Mouse (Mus musculus) lung, postnatal 0 days (tissue): ENCODE data around the gene Gm21915.

Experiments used
- CTCF ChIP-seq: IDR thresholded peaks from 2 replicates; pipeline ENCODE4 v1.5.1; 2016; ENCODE audit warnings: antibody characterized with exemption, mild to moderate bottlenecking
- EP300 ChIP-seq: IDR thresholded peaks from 2 replicates; pipeline ENCODE4 v1.6.1; 2016; ENCODE audit warnings: antibody characterized with exemption, mild to moderate bottlenecking, control low read depth

GRCm38 (mm10) chr9:40651239-40651859 is 19.1 kb upstream of the Gm21915 start:
- TF ChIP-seq EP300 (no peak), CTCF (no peak)
